Mouse (Mus musculus) lung, embryonic 15.5 days (tissue): Measurements from ENCODE around the gene B230217C12Rik. TPM values are rescaled to one million over a fixed set of nuclear protein-coding genes. Genes with fewer than 3 reads are reported as not detected.

ENCODE experiments used
- ATAC-seq: fragments of 200-750 bp; cut with Nextera tagmentation; 2 replicates; pipeline ENCODE4 v1.8.0; 2017; ENCODE audit warnings: moderate number of reproducible peaks, borderline replicate concordance; ENCODE audit not compliant: low FRiP score, low TSS enrichment; ENCODE audit errors: extremely low read depth
- H3K27ac ChIP-seq: fragments of 300-500 bp; sonication (generic); 2 replicates; pipeline ENCODE4 v1.5.1; 2015; ENCODE audit warnings: moderate library complexity, mild to moderate bottlenecking, inconsistent platforms
- H3K27me3 ChIP-seq: fragments of 300-500 bp; sonication (generic); 2 replicates; pipeline ENCODE4 v1.6.1; 2015; ENCODE audit warnings: inconsistent platforms
- H3K36me3 ChIP-seq: fragments of 300-500 bp; sonication (generic); 2 replicates; pipeline ENCODE4 v1.6.1; 2015; ENCODE audit warnings: inconsistent platforms
- H3K4me1 ChIP-seq: fragments of 300-500 bp; sonication (generic); 2 replicates; pipeline ENCODE4 v1.6.1; 2015; ENCODE audit warnings: inconsistent platforms
- H3K4me2 ChIP-seq: fragments of 300-500 bp; sonication (generic); 2 replicates; pipeline ENCODE4 v1.6.1; 2015; ENCODE audit warnings: inconsistent platforms, mild to moderate bottlenecking, moderate library complexity
- H3K4me3 ChIP-seq: fragments of 300-500 bp; sonication (generic); 2 replicates; pipeline ENCODE4 v1.5.1; 2015; ENCODE audit warnings: mild to moderate bottlenecking, inconsistent platforms
- H3K9ac ChIP-seq: fragments of 300-500 bp; sonication (generic); 2 replicates; pipeline ENCODE4 v1.6.1; 2015; ENCODE audit warnings: inconsistent platforms
- H3K9me3 ChIP-seq: fragments of 300-500 bp; sonication (generic); 2 replicates; pipeline ENCODE4 v1.6.1; 2016; ENCODE audit warnings: inconsistent platforms
- whole genome bisulfite sequencing: fragments of 180-500 bp; shearing (Covaris S2); methylation state at CpG from one replicate; pipeline ENCODE4 v1.1.7; 2015; 5-methylcytosine and 5-hydroxymethylcytosine counted together
- polyA plus RNA-seq: library from polyadenylated mRNA; unstranded; fragments of >200 nt; fragmentation: Nextera tagmentation; extraction: Ambion mirVana; gene quantifications from 2 replicates; pipeline ENCODE4 v1.2.1, GENCODE M21; 2015

Gene B230217C12Rik
- polyA plus RNA-seq, 1 experiment from 2014 or later = 4.4 TPM

DNA sequence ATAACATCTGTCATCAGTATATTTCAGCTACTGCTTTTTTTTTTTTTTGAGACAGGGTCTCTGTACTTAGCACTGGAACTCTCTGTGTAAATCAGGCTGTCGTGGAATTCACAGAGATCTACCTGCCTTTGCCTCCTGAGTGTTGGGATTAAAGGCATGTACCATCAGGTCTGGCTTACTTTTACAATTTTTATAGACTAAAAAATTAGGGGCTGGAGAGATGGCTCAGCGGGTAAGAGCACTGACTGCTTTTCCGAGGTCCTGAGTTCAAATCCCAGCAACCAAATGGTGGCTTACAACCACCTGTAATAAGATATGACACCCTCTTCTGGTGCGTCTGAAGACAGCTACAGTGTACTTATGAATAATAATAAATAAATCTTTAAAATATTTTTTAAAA is 39.8 kb downstream of the B230217C12Rik start:
- Histone ChIP-seq H3K4me2 (no peak overlapping the region), H3K27me3 (no peaks in the 10 kb centered on the region), H3K27ac (no peak overlapping the region), H3K9ac (no peak overlapping the region), H3K36me3 (no peaks in the 10 kb centered on the region), H3K4me1 (no peaks in the 10 kb centered on the region), H3K9me3 (no peaks in the 10 kb centered on the region), H3K4me3 (no peak overlapping the region)
- 83% methylated on average over 4 of the region's 4 CpGs for WGBS
- ATAC-seq = no peak

DNA sequence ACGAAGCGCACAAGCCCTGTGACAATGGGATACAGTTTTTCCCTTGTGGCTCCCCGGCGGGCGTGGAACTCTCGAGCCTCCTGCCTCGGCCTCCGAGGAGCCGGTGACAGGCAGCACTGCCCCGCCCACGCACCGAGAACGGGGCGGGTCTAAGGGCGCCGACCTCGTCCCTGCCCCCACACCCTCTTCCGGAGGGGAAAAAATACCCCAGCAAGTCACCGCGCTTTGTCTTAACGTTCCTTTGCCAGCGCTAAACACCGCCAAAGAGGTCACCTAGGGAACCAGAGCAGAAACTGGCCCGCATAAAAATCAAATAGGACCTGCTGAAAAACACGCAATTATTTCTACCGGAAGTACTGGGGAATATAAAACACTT is 43.0 kb downstream of the B230217C12Rik start:
- Histone ChIP-seq H3K4me1 (no peaks in the 10 kb centered on the region), H3K9ac (peak overlapping the region; percentile 45), H3K27me3 (no peaks in the 10 kb centered on the region), H3K4me2 (peak overlapping the region; percentile 67), H3K9me3 (no peaks in the 10 kb centered on the region), H3K27ac (peak overlapping the region; percentile 90), H3K36me3 (no peaks in the 10 kb centered on the region), H3K4me3 (peak overlapping the region; percentile 59)
- 5% methylated on average over 26 of the region's 26 CpGs for WGBS
- ATAC-seq = peak; percentile 41; the same call in 1 of the 2 replicates

DNA sequence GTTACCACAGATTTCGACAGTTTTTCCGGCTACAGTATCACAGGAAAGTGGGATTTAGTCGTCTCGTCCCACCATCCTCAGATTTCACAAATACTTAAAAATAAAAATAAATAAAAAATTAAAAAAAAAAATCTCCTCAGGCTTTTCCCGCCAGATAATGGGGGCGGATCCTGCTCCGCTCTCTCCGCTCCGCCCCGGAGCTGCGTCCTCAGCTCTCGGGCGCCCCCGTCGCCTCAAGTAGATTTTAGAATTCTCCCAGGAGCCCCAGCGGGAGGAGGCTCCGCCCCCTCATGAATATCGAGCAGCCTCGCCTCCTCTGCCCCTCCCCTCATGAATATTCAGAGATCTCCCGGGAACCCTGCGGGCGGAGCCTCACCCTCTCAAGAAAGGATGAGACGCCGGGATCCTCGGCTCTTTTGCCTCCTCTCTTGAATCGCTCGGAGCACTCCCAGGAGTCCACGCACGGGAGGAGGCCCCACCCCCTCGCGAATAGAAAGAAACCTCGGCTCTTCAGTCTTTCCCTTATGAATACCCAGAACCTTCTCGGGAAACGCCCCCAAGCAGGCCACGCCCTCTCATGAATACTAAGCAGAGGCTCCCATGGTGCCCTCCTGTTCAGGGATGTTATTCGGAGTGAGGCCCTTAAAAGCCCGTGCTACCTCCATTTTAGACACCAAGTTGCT is 43.5 kb downstream of the B230217C12Rik start, which contains the start of gene Fbxo47:
Gene Fbxo47 (minus strand): TSS at position 237 of the 683 bp plus-strand sequence.
- Histone ChIP-seq H3K4me1 (no peaks in the 10 kb centered on the region), H3K4me3 (peak within 1 kb of the TSS; percentile 59), H3K27ac (peak within 1 kb of the TSS; percentile 90), H3K27me3 (no peaks in the 10 kb centered on the region), H3K9ac (peak within 1 kb of the TSS; percentile 45), H3K36me3 (no peaks in the 10 kb centered on the region), H3K9me3 (no peaks in the 10 kb centered on the region), H3K4me2 (peak within 1 kb of the TSS; percentile 67)
- ATAC-seq = peak; percentile 97
- WGBS = under 1% methylated on average over 37 of the region's 37 CpGs

DNA sequence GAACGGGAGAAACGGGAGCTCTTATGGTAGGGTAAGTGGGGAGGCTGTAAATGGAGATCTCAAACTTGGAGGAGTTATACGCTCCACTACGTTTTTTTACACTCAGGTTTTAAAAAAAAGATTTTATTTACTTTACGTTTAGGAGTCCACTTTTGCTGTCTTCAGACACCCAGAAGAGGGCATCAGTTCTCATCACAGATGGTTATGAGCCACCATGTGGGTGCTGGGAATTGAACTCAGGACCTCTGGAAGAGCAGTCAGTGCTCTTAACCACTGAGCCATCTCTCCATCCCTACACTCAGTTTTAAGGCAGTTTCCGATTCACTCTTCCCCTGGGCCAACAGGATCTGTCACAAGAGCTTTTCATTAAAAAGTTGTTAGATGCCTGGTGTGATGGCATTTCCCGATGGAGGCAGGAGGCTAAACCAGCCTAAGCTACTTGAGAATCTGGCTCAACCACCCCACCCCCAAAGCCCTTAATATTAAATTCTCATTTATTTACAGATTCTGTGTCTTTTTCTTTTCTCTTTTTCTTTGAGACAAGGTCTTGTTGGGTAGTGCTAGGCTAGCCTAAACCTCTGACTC is 44.1 kb downstream of the B230217C12Rik start:
- peak overlapping the region; percentile 59 for H3K4me3 ChIP-seq
- H3K27ac ChIP-seq = peak overlapping the region; percentile 90
- H3K9me3 ChIP-seq = no peaks in the 10 kb centered on the region
- H3K4me2 ChIP-seq = peak overlapping the region; percentile 67
- H3K9ac ChIP-seq = peak overlapping the region; percentile 44
- no peaks in the 10 kb centered on the region for H3K27me3 ChIP-seq
- H3K4me1 ChIP-seq = no peaks in the 10 kb centered on the region
- 23% methylated on average over 7 of the region's 7 CpGs for WGBS
- ATAC-seq = peak; percentile 4; the same call in 1 of the 2 replicates
- H3K36me3 ChIP-seq = no peaks in the 10 kb centered on the region

DNA sequence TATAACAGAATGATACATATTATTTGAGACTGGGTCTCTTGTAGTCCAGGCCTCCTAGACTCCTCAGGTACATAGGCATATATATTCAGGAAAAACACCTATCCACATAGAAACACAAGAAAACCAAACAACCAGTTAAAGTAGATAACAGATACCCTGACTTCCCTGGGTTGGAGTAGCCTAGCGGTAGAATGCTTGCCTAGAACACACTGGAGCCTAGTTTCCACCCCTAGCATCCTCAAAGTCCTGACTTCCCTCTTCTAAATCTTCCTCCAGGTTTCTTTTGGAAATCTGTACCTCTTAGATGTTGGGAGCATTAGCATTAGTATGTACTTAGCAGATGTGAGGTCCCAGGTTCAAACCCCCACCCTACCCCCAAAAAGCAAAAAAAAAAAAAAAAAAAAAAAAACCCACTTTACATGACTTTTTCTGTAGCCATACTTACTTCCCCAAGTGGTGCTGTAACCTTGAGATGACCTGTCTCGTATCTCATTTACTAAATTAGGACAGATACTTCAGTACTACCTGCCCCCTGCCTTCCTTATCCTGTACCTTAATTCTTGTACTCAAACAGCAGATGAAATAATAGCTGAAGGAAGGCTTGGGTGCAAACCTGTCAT is 44.8 kb downstream of the B230217C12Rik start:
- no peak overlapping the region for H3K4me3 ChIP-seq
- no peaks in the 10 kb centered on the region for H3K36me3 ChIP-seq
- no peaks in the 10 kb centered on the region for H3K4me1 ChIP-seq
- 0 out of 2 replicates have a peak overlapping the region, but pooled peaks have one; percentile 67 for H3K4me2 ChIP-seq
- no peak overlapping the region for H3K9ac ChIP-seq
- H3K9me3 ChIP-seq = no peaks in the 10 kb centered on the region
- ATAC-seq = no peak
- WGBS = 95% methylated on average over 2 of the region's 2 CpGs
- no peak overlapping the region for H3K27ac ChIP-seq
- no peaks in the 10 kb centered on the region for H3K27me3 ChIP-seq

DNA sequence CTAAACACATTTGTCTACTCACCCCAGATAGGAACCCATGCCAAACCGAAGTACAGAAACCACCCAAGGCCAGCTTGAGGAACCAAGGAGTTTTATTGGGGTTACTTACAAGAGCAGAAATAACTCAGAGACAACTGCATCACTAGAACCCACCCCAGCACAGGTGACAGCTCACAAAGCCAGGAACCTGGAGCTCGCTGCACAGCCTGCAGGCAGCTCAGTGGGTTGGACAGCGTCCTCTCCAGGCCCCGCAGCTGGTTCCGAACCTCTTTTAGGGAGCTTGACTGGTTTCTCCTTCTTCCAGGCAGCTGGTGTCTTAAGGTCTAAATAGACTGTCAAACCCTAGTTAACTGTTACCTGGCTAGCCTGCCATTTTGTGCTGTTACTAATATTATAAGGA is 51.2 kb downstream of the B230217C12Rik start:
- Histone ChIP-seq H3K4me2 (no peak overlapping the region), H3K4me3 (no peak overlapping the region), H3K4me1 (0 out of 2 replicates have a peak, but pooled peaks cover 2% of the 10 kb centered on the region), H3K9ac (no peak overlapping the region), H3K36me3 (no peaks in the 10 kb centered on the region), H3K9me3 (no peaks in the 10 kb centered on the region), H3K27ac (no peak overlapping the region), H3K27me3 (no peaks in the 10 kb centered on the region)
- no peak for ATAC-seq
- 74% methylated on average over 5 of the region's 5 CpGs for WGBS

Other genes starting within 250 kb of the B230217C12Rik start
- gene Epop, start 211.1 kb upstream of the B230217C12Rik start, polyA plus RNA-seq = 4.3 and 4.4 TPM in 2 replicates
- 3.2 and 3.3 TPM in 2 replicates for gene Mllt6, start 177.4 kb upstream of the B230217C12Rik start, polyA plus RNA-seq
- gene Cisd3, start 155.0 kb upstream of the B230217C12Rik start, polyA plus RNA-seq = 44.1 and 45.5 TPM in 2 replicates
- 12.1 and 13.2 TPM in 2 replicates for gene Pcgf2, start 140.3 kb upstream of the B230217C12Rik start, polyA plus RNA-seq
- gene Psmb3, start 137.4 kb upstream of the B230217C12Rik start, polyA plus RNA-seq = 465 and 505 TPM in 2 replicates
- 1.6 and 1.8 TPM in 2 replicates for gene Pip4k2b, start 96.1 kb upstream of the B230217C12Rik start, polyA plus RNA-seq
- gene Cwc25, start 74.2 kb upstream of the B230217C12Rik start, polyA plus RNA-seq = 15.6 and 18.5 TPM in 2 replicates
- 0.85 TPM in 1 of 2 replicates, not detected in the other for gene 1700001P01Rik, start 64.9 kb upstream of the B230217C12Rik start, polyA plus RNA-seq
- gene Rpl23, start 58.3 kb upstream of the B230217C12Rik start, polyA plus RNA-seq = 457 and 490 TPM in 2 replicates
- gene Lasp1, start 41.8 kb upstream of the B230217C12Rik start, polyA plus RNA-seq = 153 and 160 TPM in 2 replicates
- 0.42 and 0.64 TPM in 2 replicates for gene Fbxo47, start 43.4 kb downstream of the B230217C12Rik start, polyA plus RNA-seq
- 0.89 and 1.3 TPM in 2 replicates for gene Plxdc1, start 145.7 kb downstream of the B230217C12Rik start, polyA plus RNA-seq
- gene Arl5c, start 155.4 kb downstream of the B230217C12Rik start, polyA plus RNA-seq = 6.8 and 9.0 TPM in 2 replicates
- gene Cacnb1, start 182.3 kb downstream of the B230217C12Rik start, polyA plus RNA-seq = 4.9 and 5.2 TPM in 2 replicates
- gene Rpl19, start 185.9 kb downstream of the B230217C12Rik start, polyA plus RNA-seq = 1,039 and 1,081 TPM in 2 replicates
- 0.06 and 0.16 TPM in 2 replicates for gene Stac2, start 212.7 kb downstream of the B230217C12Rik start, polyA plus RNA-seq